In the genomic region with DNA sequence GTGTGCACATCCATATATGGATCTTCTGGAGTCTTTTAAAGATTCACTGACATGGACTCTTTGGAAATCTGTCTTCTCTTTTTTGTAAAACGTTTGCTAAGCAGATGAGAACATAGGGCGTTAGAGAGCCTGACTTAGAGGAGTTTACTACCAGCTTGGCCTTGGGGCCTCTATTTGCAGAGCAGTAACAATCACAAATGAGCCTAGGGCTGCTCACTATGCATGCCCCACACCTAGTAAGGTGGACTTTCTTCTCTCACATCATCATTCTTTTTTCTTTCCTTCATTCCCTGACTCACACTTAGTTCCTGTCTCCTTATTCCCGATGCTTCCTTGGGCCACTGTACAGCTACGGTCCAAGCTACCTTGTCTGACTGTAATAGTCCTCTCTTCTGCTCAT, we compare ENCODE assay signal across 21 mouse cellular contexts.
"Had no signal": no experiment of that assay in that cellular context is flagged by ENCODE, and none has a peak within 500 bp of the region (broad histone marks: within the 10 kb centered on the region; RNA-seq: fewer than 3 reads in every experiment).

No protein-coding gene starts in this region.

- H3K27me3 ChIP-seq: lung, embryonic 15.5 days; midbrain, embryonic 12.5 days; neural tube, embryonic 13.5 days; neural tube, embryonic 15.5 days had no signal

- H3K9me3 ChIP-seq: lung, embryonic 15.5 days; megakaryocyte, embryonic 14.5 days; midbrain, embryonic 12.5 days; neural tube, embryonic 13.5 days; neural tube, embryonic 15.5 days had no signal

- ATAC-seq: lung, postnatal 0 days; midbrain, embryonic 16.5 days had no signal

- DNase-seq: lung, adult 2 months; lung, postnatal 14 days; lung, postnatal 36 days; midbrain, embryonic 14.5 days; retina, postnatal 1 day; right cerebral cortex, adult 18-20 months; right cerebral cortex, postnatal 25 days; right cerebral cortex, postnatal 4 days; spleen, adult 18-20 months; thymus, adult 18-20 months; thymus, postnatal 14 days; thymus, postnatal 36 days had no signal

- H3K36me3 ChIP-seq: lung, embryonic 15.5 days; midbrain, embryonic 12.5 days; neural tube, embryonic 13.5 days; neural tube, embryonic 15.5 days had no signal

- H3K4me1 ChIP-seq: midbrain, embryonic 12.5 days; neural tube, embryonic 13.5 days; neural tube, embryonic 15.5 days had no signal

- H3K4me3 ChIP-seq: lung, embryonic 15.5 days; megakaryocyte, embryonic 14.5 days; midbrain, embryonic 12.5 days; myocyte; neural tube, embryonic 13.5 days; neural tube, embryonic 15.5 days had no signal

- H3K27ac ChIP-seq: lung, embryonic 15.5 days; macrophage; midbrain, embryonic 12.5 days; neural tube, embryonic 13.5 days; neural tube, embryonic 15.5 days had no signal

- H3K9ac ChIP-seq: lung, embryonic 15.5 days; midbrain, embryonic 12.5 days; neural tube, embryonic 13.5 days; neural tube, embryonic 15.5 days had no signal

- H3K4me2 ChIP-seq: lung, embryonic 15.5 days; midbrain, embryonic 12.5 days; neural tube, embryonic 13.5 days; neural tube, embryonic 15.5 days had no signal
